Mouse (Mus musculus): ENCODE data around the gene Ube2s. TPM values are rescaled to one million over a fixed set of nuclear protein-coding genes. Genes with fewer than 3 reads are reported as not detected.

Ube2s gene
- total and polyA plus RNA-seq, 3 experiments = 341 to 740 TPM; not detected in 1

GRCm38 (mm10) chr7:4794631-4795168 lies 17.7 kb downstream of the Ube2s start:
- Histone ChIP-seq H3K36me3 (ENCODE audit: control insufficient read depth in 1 of 2, insufficient read depth in 2 of 2, low read length in 2 of 2) (peaks cover 9 to 10% of the 10 kb centered on the region in 2 experiments), H3K27ac (ENCODE audit: control insufficient read depth, low read depth, low read length) (peak overlapping the region; percentile 84)
- no peak for TF ChIP-seq RCOR1 (IDR thresholded peaks at IDR 0.05; ENCODE audit: low read depth, low read length)
- TF ChIP-seq GATA1 (IDR thresholded peaks at IDR 0.05; ENCODE audit: low read depth, low read length) = no peak
- no peak for TF ChIP-seq MEF2A (IDR thresholded peaks at IDR 0.05; ENCODE audit: extremely low read depth, insufficient replicate concordance, low read depth, low read length, poor library complexity, severe bottlenecking)
- no peak for TF ChIP-seq SMC3 (IDR thresholded peaks at IDR 0.05; ENCODE audit: low read depth, low read length)
- peak; percentile 34; the same call in 1 of the 2 replicates for TF ChIP-seq SIN3A (IDR thresholded peaks at IDR 0.05; ENCODE audit: low read length)
- no peak for TF ChIP-seq NELFE (IDR thresholded peaks at IDR 0.05; ENCODE audit: low read depth, low read length)
- no peak for TF ChIP-seq CHD2 (IDR thresholded peaks at IDR 0.05; ENCODE audit: low read length)
- no peak for TF ChIP-seq MAFK (IDR thresholded peaks at IDR 0.05; ENCODE audit: borderline replicate concordance, low read depth, low read length)
- 0 out of 2 replicates have a peak, but pooled peaks have one; percentile 26 for TF ChIP-seq CHD1 (IDR thresholded peaks at IDR 0.05; ENCODE audit: low read depth, low read length)
- no peak for TF ChIP-seq JUND (IDR thresholded peaks at IDR 0.05; ENCODE audit: low read depth, low read length)
- TF ChIP-seq UBTF (IDR thresholded peaks at IDR 0.05; ENCODE audit: borderline replicate concordance, insufficient read depth, low read depth, low read length) = no peak
- TF ChIP-seq GABPA (IDR thresholded peaks at IDR 0.05; ENCODE audit: low read depth, low read length) = no peak
- no peak for TF ChIP-seq KAT2A (conservative IDR thresholded peaks at IDR 0.05; ENCODE audit: low read depth, low read length)
- peak; percentile 68; the same call in 1 of the 2 replicates for TF ChIP-seq POLR2AphosphoS2 (IDR thresholded peaks at IDR 0.05; ENCODE audit: low read length)
- no peak for TF ChIP-seq EP300 (IDR thresholded peaks at IDR 0.05; ENCODE audit: low read depth in 1 of 2, low read length in 2 of 2)
- no peak for TF ChIP-seq BHLHE40 (IDR thresholded peaks at IDR 0.05; ENCODE audit: borderline replicate concordance, low read depth, low read length)
- no peak for TF ChIP-seq TCF12 (IDR thresholded peaks at IDR 0.05; ENCODE audit: low read depth, low read length)
- no peak for TF ChIP-seq RAD21 (IDR thresholded peaks at IDR 0.05; ENCODE audit: low read depth, low read length)
- 0 out of 2 replicates have a peak, but pooled peaks have one; percentile 37 for TF ChIP-seq TBP (IDR thresholded peaks at IDR 0.05; ENCODE audit: low read depth, low read length)
- no peak for TF ChIP-seq MYB (IDR thresholded peaks at IDR 0.05; ENCODE audit: low read depth, low read length)
- TF ChIP-seq POLR2AphosphoS5 (IDR thresholded peaks at IDR 0.05; ENCODE audit: borderline replicate concordance, low read depth, low read length) = no peak
- TF ChIP-seq MXI1 (IDR thresholded peaks at IDR 0.05; ENCODE audit: low read depth, low read length) = no peak
- peak in 1 of 2 experiments; percentile 45; a peak in 1 of 4 replicates for TF ChIP-seq POLR2A (IDR thresholded peaks at IDR 0.05; ENCODE audit: control insufficient read depth in 1 of 2, insufficient read depth in 1 of 2, low read depth in 1 of 2, low read length in 2 of 2, poor library complexity in 1 of 2)
- TF ChIP-seq ZNF384 (IDR thresholded peaks at IDR 0.05; ENCODE audit: low read depth, low read length) = no peak
- no peak for TF ChIP-seq USF2 (IDR thresholded peaks at IDR 0.05; ENCODE audit: borderline replicate concordance in 1 of 2, insufficient read depth in 1 of 2, low read depth in 1 of 2, low read length in 2 of 2)
- TF ChIP-seq ZMIZ1 (IDR thresholded peaks at IDR 0.05; ENCODE audit: low read depth, low read length) = peak; percentile 61; the same call in 1 of the 2 replicates
- no peak for TF ChIP-seq USF1 (IDR thresholded peaks at IDR 0.05; ENCODE audit: low read depth, low read length)
- TF ChIP-seq HCFC1 (IDR thresholded peaks at IDR 0.05; ENCODE audit: low read depth, low read length) = no peak
- no peak for TF ChIP-seq E2F4 (IDR thresholded peaks at IDR 0.05; ENCODE audit: borderline replicate concordance, low read depth, low read length)
- TF ChIP-seq TAL1 (IDR thresholded peaks at IDR 0.05; ENCODE audit: low read length) = no peak
- 0 out of 2 replicates have a peak, but pooled peaks have one; percentile 34 for TF ChIP-seq MAZ (IDR thresholded peaks at IDR 0.05; ENCODE audit: low read depth, low read length)
- 0 out of 2 replicates have a peak, but pooled peaks have one; percentile 21 for TF ChIP-seq MYC (IDR thresholded peaks at IDR 0.05; ENCODE audit: low read depth, low read length)
- no peak for TF ChIP-seq CTCF (IDR thresholded peaks at IDR 0.05 in 2 of 3, conservative IDR thresholded peaks at IDR 0.05 in 1 of 3; ENCODE audit: control insufficient read depth in 1 of 3, insufficient read depth in 1 of 3, low read depth in 2 of 3, low read length in 3 of 3, poor library complexity in 1 of 3, severe bottlenecking in 1 of 3)
- no peak for TF ChIP-seq MAX (IDR thresholded peaks at IDR 0.05; ENCODE audit: low read length)
- TF ChIP-seq NRF1 (IDR thresholded peaks at IDR 0.05; ENCODE audit: insufficient read depth, low read depth, low read length, poor library complexity, severe bottlenecking) = no peak
- no peak for TF ChIP-seq ZKSCAN1 (IDR thresholded peaks at IDR 0.05; ENCODE audit: low read depth, low read length)
- TF ChIP-seq ELF1 (IDR thresholded peaks at IDR 0.05; ENCODE audit: low read depth, low read length) = no peak

More at GRCm38 (mm10) chr7:4794631-4795168, 17.7 kb downstream of the Ube2s start:
- Histone ChIP-seq H3K27me3 (ENCODE audit: control insufficient read depth in 1 of 2, insufficient read depth in 2 of 2, low read length in 2 of 2) (no peaks in the 10 kb centered on the region), H3K4me1 (ENCODE audit: control insufficient read depth in 1 of 2, insufficient read depth in 2 of 2, low read length in 2 of 2) (peaks cover 0 to 11% of the 10 kb centered on the region in 2 experiments; a peak in 3 of 4 replicates), H3K9me3 (replicated peaks; ENCODE audit: insufficient read depth, low read length) (no peaks in the 10 kb centered on the region), H3K79me2 (ENCODE audit: control insufficient read depth, insufficient read depth, low read length, poor library complexity) (peaks cover 24% of the 10 kb centered on the region), H3K9ac (ENCODE audit: control insufficient read depth, low read depth, low read length, poor library complexity, severe bottlenecking) (peak overlapping the region; percentile 93), H3K4me3 (ENCODE audit: control insufficient read depth in 1 of 2, insufficient read depth in 1 of 2, low read depth in 2 of 2, low read length in 2 of 2) (peak overlapping the region; percentile 86 to 96)
- DNase-seq (ENCODE audit: low read depth, low spot score) = peak; percentile 69

Data from MEL (cell line).